Mouse (Mus musculus) thymus, postnatal 14 days (tissue): ENCODE results near the gene Slco3a1.

Experiments
- DNase-seq: peaks from one replicate; pipeline ENCODE4 v3.0.0; 2021

The Slco3a1 gene

GRCm38 (mm10) chr7:74376397-74377044, 178.1 kb downstream of the Slco3a1 start:
- no peak for DNase-seq

GRCm38 (mm10) chr7:74375174-74375957, 179.2 kb downstream of the Slco3a1 start:
- no peak for DNase-seq

- DNase-seq, result no peak
Measured at GRCm38 (mm10) chr7:74373056-74373455, 181.5 kb downstream of the Slco3a1 start.

- no peak for DNase-seq
Measured at GRCm38 (mm10) chr7:74372141-74372582, 182.4 kb downstream of the Slco3a1 start.

GRCm38 (mm10) chr7:74371656-74372055, 182.9 kb downstream of the Slco3a1 start:
- DNase-seq, result no peak

- DNase-seq, result peak; percentile 22
Measured at GRCm38 (mm10) chr7:74371208-74371607, 183.4 kb downstream of the Slco3a1 start.

- peak; percentile 69 for DNase-seq
Measured at GRCm38 (mm10) chr7:74369657-74370056, 184.9 kb downstream of the Slco3a1 start.

GRCm38 (mm10) chr7:74368256-74368980, 186.2 kb downstream of the Slco3a1 start:
- peak; percentile 22 for DNase-seq

GRCm38 (mm10) chr7:74367350-74367749, 187.2 kb downstream of the Slco3a1 start:
- peak; percentile 44 for DNase-seq

GRCm38 (mm10) chr7:74365623-74366022, 189.0 kb downstream of the Slco3a1 start:
- no peak for DNase-seq

GRCm38 (mm10) chr7:74364956-74365355, 189.6 kb downstream of the Slco3a1 start:
- no peak for DNase-seq

GRCm38 (mm10) chr7:74363440-74363839, 191.1 kb downstream of the Slco3a1 start:
- peak; percentile 24 for DNase-seq

GRCm38 (mm10) chr7:74361677-74362076, 192.9 kb downstream of the Slco3a1 start:
- DNase-seq, result no peak

GRCm38 (mm10) chr7:74357027-74357426, 197.6 kb downstream of the Slco3a1 start:
- peak; percentile 22 for DNase-seq

GRCm38 (mm10) chr7:74354527-74355256, 199.9 kb downstream of the Slco3a1 start:
- DNase-seq, result peak; percentile 42

- DNase-seq, result no peak
Measured at GRCm38 (mm10) chr7:74353707-74354468, 200.7 kb downstream of the Slco3a1 start.

GRCm38 (mm10) chr7:74353240-74353639, 201.3 kb downstream of the Slco3a1 start:
- DNase-seq, result no peak

- DNase-seq, result no peak
Measured at GRCm38 (mm10) chr7:74348318-74348890, 206.2 kb downstream of the Slco3a1 start.

- no peak for DNase-seq
Measured at GRCm38 (mm10) chr7:74347026-74347425, 207.6 kb downstream of the Slco3a1 start.

- DNase-seq, result no peak
Measured at GRCm38 (mm10) chr7:74346451-74346850, 208.1 kb downstream of the Slco3a1 start.

- peak; percentile 54 for DNase-seq
Measured at GRCm38 (mm10) chr7:74341149-74341805, 213.3 kb downstream of the Slco3a1 start.
